Mouse (Mus musculus) heart, adult 2 months (tissue): ENCODE results near the gene Cbx3.

Experiments
- CTCF ChIP-seq: fragments of 200-600 bp; IDR thresholded peaks from 2 replicates; pipeline ENCODE4 v1.8.1; 2022; ENCODE audit warnings: antibody characterized with exemption, mild to moderate bottlenecking, moderate library complexity
- EP300 ChIP-seq: fragments of 200-500 bp; IDR thresholded peaks from 2 replicates; pipeline ENCODE4 v1.6.1; 2011; ENCODE audit warnings: low read depth, low read length, control low read depth; ENCODE audit not compliant: insufficient read depth
- POLR2A ChIP-seq: fragments of 200-500 bp; IDR thresholded peaks from 2 replicates; pipeline ENCODE4 v1.6.1; 2011; ENCODE audit warnings: mild to moderate bottlenecking, low read depth, low read length, control low read depth; ENCODE audit not compliant: insufficient read depth

DNA sequence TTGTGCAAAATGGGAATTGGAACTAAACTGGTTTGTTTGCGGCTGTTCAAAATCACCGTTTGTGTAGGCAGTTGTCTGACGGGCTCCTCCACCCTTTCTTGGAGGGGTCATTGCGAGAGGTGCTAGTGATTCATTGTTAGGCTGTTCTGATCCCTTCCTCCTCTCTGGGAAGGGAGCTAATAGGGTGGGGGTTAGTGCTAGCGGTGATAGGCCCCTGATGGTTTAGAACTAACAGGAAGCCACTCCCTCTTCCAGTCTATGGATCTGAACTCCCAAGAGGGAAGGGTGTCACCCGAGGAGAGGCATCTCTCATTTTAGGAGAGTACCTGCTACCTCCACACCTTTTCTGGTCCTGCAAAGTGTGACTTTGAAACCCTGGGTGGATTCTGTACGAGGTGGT is 35.9 kb upstream of the Cbx3 start:
- no peak for TF ChIP-seq CTCF
- TF ChIP-seq EP300: no peak
- no peak for TF ChIP-seq POLR2A
